Mouse (Mus musculus): ENCODE results near the gene Taok1. TPM values are rescaled to one million over a fixed set of nuclear protein-coding genes. Genes with fewer than 3 reads are reported as not detected.

The Taok1 gene
- polyA plus RNA-seq, 1 experiment from 2014 or later = 20.8 TPM

DNA sequence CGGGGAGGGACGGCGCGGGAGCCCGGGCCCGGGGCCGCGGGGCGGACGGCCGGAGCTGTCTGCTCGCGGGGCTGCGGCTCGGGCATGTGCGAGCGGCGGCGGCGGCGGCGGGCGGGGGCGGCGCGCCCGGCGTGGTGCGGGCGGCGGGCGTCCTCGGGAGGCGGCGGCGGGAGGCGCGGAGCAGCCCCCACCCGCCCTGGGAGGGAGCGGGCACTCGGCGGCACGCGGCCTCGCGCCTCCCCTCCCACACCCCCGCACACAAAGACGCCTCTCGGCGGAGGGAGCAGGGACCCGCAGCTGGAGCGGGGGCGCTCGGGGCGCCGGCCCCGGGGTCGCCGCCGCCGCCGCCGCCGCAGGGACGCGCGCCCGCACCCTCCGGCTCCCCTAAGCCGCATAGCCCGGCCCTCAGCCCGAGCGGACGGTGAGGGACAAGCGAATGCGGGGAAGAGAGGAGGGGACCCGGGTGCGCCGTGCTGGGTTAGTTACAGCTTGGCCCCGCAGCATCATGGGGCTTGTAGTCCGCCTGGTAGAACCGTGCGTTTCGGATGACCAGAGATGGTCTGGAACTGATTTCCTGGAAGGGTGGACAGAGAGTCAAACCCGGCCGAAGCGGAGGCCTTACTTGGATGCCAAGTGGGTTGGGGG is 117.9 kb downstream of the Taok1 start, which contains the start of gene Ankrd13b:
Gene Ankrd13b, minus strand, starts transcription at position 88 of the 645 bp plus-strand sequence.
- Histone ChIP-seq H3K27ac (replicated peaks in 1 of 2; ENCODE audit: control insufficient read depth in 1 of 2, insufficient read depth in 1 of 2, low read depth in 2 of 2, low read length in 2 of 2) (peak within 1 kb of the TSS in 1 of 2 experiments; percentile 1; a peak in 2 of 4 replicates), H3K27me3 (ENCODE audit: control insufficient read depth, insufficient read depth, low read length) (no peaks in the 10 kb centered on the region), H3K4me1 (ENCODE audit: control insufficient read depth in 2 of 2, insufficient read depth in 2 of 2, low read length in 2 of 2) (peaks cover 34 to 45% of the 10 kb centered on the region in 2 experiments), H3K4me2 (ENCODE audit: low read length) (peak within 1 kb of the TSS; percentile 99), H3K9me3 (ENCODE audit: control insufficient read depth, low read length) (no peaks in the 10 kb centered on the region), H3K9ac (ENCODE audit: low read length) (peak within 1 kb of the TSS; percentile 86), H3K36me3 (ENCODE audit: control insufficient read depth, insufficient read depth, low read length) (no peaks in the 10 kb centered on the region), H3K4me3 (ENCODE audit: control insufficient read depth in 1 of 2, insufficient read depth in 1 of 2, low read depth in 1 of 2, low read length in 2 of 2) (peak within 1 kb of the TSS; percentile 85 to 87)
- WGBS = 1% methylated on average over 73 of the region's 87 CpGs
- ATAC-seq (ENCODE audit: insufficient number of reproducible peaks, insufficient read depth, low FRiP score, low read depth) = no peak

GRCm38 (mm10) chr11:77488771-77489581 is 118.6 kb downstream of the Taok1 start:
- peak overlapping the region; percentile 85 to 87 for H3K4me3 ChIP-seq (ENCODE audit: control insufficient read depth in 1 of 2, insufficient read depth in 1 of 2, low read depth in 1 of 2, low read length in 2 of 2)
- H3K4me1 ChIP-seq (ENCODE audit: control insufficient read depth in 2 of 2, insufficient read depth in 2 of 2, low read length in 2 of 2) = peaks cover 29 to 39% of the 10 kb centered on the region in 2 experiments
- peak overlapping the region; percentile 86 for H3K9ac ChIP-seq (ENCODE audit: low read length)
- no peak for ATAC-seq (ENCODE audit: insufficient number of reproducible peaks, insufficient read depth, low FRiP score, low read depth)
- H3K27me3 ChIP-seq (ENCODE audit: control insufficient read depth, insufficient read depth, low read length) = no peaks in the 10 kb centered on the region
- H3K4me2 ChIP-seq (ENCODE audit: low read length) = peak overlapping the region; percentile 99
- 3% methylated on average over 55 of the region's 55 CpGs for WGBS
- H3K36me3 ChIP-seq (ENCODE audit: control insufficient read depth, insufficient read depth, low read length) = no peaks in the 10 kb centered on the region
- H3K27ac ChIP-seq (replicated peaks in 1 of 2; ENCODE audit: control insufficient read depth in 1 of 2, insufficient read depth in 1 of 2, low read depth in 2 of 2, low read length in 2 of 2) = no peak overlapping the region; a peak in 1 of 4 replicates
- no peaks in the 10 kb centered on the region for H3K9me3 ChIP-seq (ENCODE audit: control insufficient read depth, low read length)

- no peaks in the 10 kb centered on the region for H3K27me3 ChIP-seq (ENCODE audit: control insufficient read depth, insufficient read depth, low read length)
- H3K36me3 ChIP-seq (ENCODE audit: control insufficient read depth, insufficient read depth, low read length) = no peaks in the 10 kb centered on the region
- no peak overlapping the region for H3K27ac ChIP-seq (replicated peaks in 1 of 2; ENCODE audit: control insufficient read depth in 1 of 2, insufficient read depth in 1 of 2, low read depth in 2 of 2, low read length in 2 of 2)
- H3K9ac ChIP-seq (ENCODE audit: low read length) = no peak overlapping the region
- 63% methylated on average over 5 of the region's 5 CpGs for WGBS
- H3K4me1 ChIP-seq (ENCODE audit: control insufficient read depth in 2 of 2, insufficient read depth in 2 of 2, low read length in 2 of 2) = peaks cover 26 to 36% of the 10 kb centered on the region in 2 experiments
- H3K9me3 ChIP-seq (ENCODE audit: control insufficient read depth, low read length) = no peaks in the 10 kb centered on the region
- ATAC-seq (ENCODE audit: insufficient number of reproducible peaks, insufficient read depth, low FRiP score, low read depth) = no peak
- no peak overlapping the region for H3K4me3 ChIP-seq (ENCODE audit: control insufficient read depth in 1 of 2, insufficient read depth in 1 of 2, low read depth in 1 of 2, low read length in 2 of 2)
- H3K4me2 ChIP-seq (ENCODE audit: low read length) = no peak overlapping the region
These were observed 120.8 kb downstream of the Taok1 start for GRCm38 (mm10) chr11:77486798-77487197.

DNA sequence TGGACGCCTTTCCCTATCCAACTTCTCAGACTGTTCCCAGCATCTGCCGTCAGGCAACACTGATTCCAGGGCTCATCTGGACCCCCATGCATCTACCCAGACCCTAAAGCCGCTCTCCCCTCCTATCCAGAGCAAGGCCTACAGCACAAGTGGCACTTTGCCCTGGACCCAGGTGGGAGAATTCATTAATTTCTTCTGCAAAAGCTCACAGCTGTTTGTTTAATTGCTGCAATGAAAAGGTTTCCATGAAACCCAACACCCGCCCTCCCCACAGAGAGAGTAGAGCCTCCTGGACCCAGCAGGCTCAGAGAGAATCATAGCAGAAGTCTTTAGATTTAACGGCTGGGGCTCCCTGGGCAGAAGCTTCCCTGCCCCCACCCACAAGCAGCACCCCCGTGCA is 122.4 kb downstream of the Taok1 start:
- Histone ChIP-seq H3K4me1 (ENCODE audit: control insufficient read depth in 2 of 2, insufficient read depth in 2 of 2, low read length in 2 of 2) (peaks cover 19 to 24% of the 10 kb centered on the region in 2 experiments), H3K4me3 (ENCODE audit: control insufficient read depth in 1 of 2, insufficient read depth in 1 of 2, low read depth in 1 of 2, low read length in 2 of 2) (no peak overlapping the region), H3K27ac (replicated peaks in 1 of 2; ENCODE audit: control insufficient read depth in 1 of 2, insufficient read depth in 1 of 2, low read depth in 2 of 2, low read length in 2 of 2) (no peak overlapping the region), H3K4me2 (ENCODE audit: low read length) (no peak overlapping the region), H3K27me3 (ENCODE audit: control insufficient read depth, insufficient read depth, low read length) (no peaks in the 10 kb centered on the region), H3K9me3 (ENCODE audit: control insufficient read depth, low read length) (no peaks in the 10 kb centered on the region), H3K36me3 (ENCODE audit: control insufficient read depth, insufficient read depth, low read length) (no peaks in the 10 kb centered on the region), H3K9ac (ENCODE audit: low read length) (no peak overlapping the region)
- WGBS = 72% methylated on average over 6 of the region's 6 CpGs
- no peak for ATAC-seq (ENCODE audit: insufficient number of reproducible peaks, insufficient read depth, low FRiP score, low read depth)

DNA sequence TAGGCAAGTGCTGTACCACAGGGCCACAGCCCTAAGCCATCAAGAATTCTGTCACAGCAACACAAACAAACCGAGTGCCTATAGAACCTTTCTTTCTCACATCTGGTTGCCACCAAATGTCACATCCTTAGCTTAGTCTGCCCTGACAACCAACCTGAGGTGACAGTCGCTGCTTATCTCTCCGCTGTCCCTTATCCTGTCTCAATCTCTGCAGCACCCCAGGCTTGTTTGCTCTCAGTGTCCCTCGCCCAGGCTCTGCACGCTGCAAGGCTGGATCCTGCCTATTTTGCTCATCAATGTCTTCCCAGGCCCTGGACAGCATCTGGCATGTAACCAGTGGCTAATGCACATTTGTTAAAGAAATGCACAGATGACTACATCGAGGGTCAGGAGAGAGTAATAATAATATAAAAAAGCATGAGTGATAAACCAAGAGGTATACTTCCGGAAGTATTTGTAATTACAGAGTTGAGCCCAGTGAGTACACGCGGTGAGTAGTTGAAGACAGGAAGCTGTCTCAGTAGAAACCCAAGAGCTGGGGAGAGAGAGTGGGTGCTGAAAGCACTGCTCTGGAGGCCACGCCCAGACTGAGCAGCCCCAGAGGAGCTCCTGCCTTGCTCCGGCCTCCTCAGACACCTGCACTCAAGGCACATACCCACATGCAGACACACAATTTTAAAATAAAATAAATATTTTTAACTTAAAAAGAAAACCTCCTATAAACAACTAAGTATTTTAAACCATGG is 123.9 kb downstream of the Taok1 start:
- H3K4me1 ChIP-seq (ENCODE audit: control insufficient read depth in 2 of 2, insufficient read depth in 2 of 2, low read length in 2 of 2) = peaks cover 12 to 16% of the 10 kb centered on the region in 2 experiments
- no peaks in the 10 kb centered on the region for H3K9me3 ChIP-seq (ENCODE audit: control insufficient read depth, low read length)
- no peak overlapping the region for H3K9ac ChIP-seq (ENCODE audit: low read length)
- no peaks in the 10 kb centered on the region for H3K36me3 ChIP-seq (ENCODE audit: control insufficient read depth, insufficient read depth, low read length)
- H3K27me3 ChIP-seq (ENCODE audit: control insufficient read depth, insufficient read depth, low read length) = no peaks in the 10 kb centered on the region
- H3K4me2 ChIP-seq (ENCODE audit: low read length) = no peak overlapping the region
- 34% methylated on average over 11 of the region's 11 CpGs for WGBS
- no peak for ATAC-seq (ENCODE audit: insufficient number of reproducible peaks, insufficient read depth, low FRiP score, low read depth)
- no peak overlapping the region for H3K27ac ChIP-seq (replicated peaks in 1 of 2; ENCODE audit: control insufficient read depth in 1 of 2, insufficient read depth in 1 of 2, low read depth in 2 of 2, low read length in 2 of 2)
- H3K4me3 ChIP-seq (ENCODE audit: control insufficient read depth in 1 of 2, insufficient read depth in 1 of 2, low read depth in 1 of 2, low read length in 2 of 2) = no peak overlapping the region

DNA sequence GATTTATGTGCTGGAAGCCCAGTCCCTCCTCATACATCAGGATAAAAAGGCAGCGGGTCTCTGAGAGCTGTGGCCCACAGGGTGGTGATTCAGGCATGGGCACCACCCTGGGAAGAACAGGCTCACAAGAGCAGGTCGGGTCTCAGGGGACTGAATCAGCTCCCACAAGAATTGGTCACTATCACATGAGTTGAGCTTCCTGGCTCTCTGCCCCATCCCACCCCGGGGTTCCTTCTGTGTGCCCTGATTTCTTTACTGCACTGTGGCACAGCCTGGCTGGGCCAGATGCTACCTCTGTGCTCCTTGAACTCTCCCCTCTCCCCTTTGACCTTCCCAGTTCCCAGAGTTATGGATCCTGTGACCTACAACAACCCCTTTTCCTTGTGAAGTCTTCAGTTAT is 124.6 kb downstream of the Taok1 start:
- Histone ChIP-seq H3K4me3 (ENCODE audit: control insufficient read depth in 1 of 2, insufficient read depth in 1 of 2, low read depth in 1 of 2, low read length in 2 of 2) (no peak overlapping the region), H3K9me3 (ENCODE audit: control insufficient read depth, low read length) (no peaks in the 10 kb centered on the region), H3K4me1 (ENCODE audit: control insufficient read depth in 2 of 2, insufficient read depth in 2 of 2, low read length in 2 of 2) (peaks cover 6 to 14% of the 10 kb centered on the region in 2 experiments), H3K27me3 (ENCODE audit: control insufficient read depth, insufficient read depth, low read length) (no peaks in the 10 kb centered on the region), H3K27ac (replicated peaks in 1 of 2; ENCODE audit: control insufficient read depth in 1 of 2, insufficient read depth in 1 of 2, low read depth in 2 of 2, low read length in 2 of 2) (no peak overlapping the region), H3K4me2 (ENCODE audit: low read length) (no peak overlapping the region), H3K36me3 (ENCODE audit: control insufficient read depth, insufficient read depth, low read length) (no peaks in the 10 kb centered on the region), H3K9ac (ENCODE audit: low read length) (no peak overlapping the region)
- 50% methylated on average over 3 of the region's 3 CpGs for WGBS
- no peak for ATAC-seq (ENCODE audit: insufficient number of reproducible peaks, insufficient read depth, low FRiP score, low read depth)
